Mouse (Mus musculus): Measurements from ENCODE around the gene Defb23. TPM values are rescaled to one million over a fixed set of nuclear protein-coding genes. Genes with fewer than 3 reads are reported as not detected.
"Not testable (repeated sequence)": the region's sequence is repeated elsewhere in the genome, so short reads cannot be mapped to it uniquely, and the experiment has no call there.

Defb23 gene
- polyA plus RNA-seq, 2 experiments from 2014 or later = not detected

DNA sequence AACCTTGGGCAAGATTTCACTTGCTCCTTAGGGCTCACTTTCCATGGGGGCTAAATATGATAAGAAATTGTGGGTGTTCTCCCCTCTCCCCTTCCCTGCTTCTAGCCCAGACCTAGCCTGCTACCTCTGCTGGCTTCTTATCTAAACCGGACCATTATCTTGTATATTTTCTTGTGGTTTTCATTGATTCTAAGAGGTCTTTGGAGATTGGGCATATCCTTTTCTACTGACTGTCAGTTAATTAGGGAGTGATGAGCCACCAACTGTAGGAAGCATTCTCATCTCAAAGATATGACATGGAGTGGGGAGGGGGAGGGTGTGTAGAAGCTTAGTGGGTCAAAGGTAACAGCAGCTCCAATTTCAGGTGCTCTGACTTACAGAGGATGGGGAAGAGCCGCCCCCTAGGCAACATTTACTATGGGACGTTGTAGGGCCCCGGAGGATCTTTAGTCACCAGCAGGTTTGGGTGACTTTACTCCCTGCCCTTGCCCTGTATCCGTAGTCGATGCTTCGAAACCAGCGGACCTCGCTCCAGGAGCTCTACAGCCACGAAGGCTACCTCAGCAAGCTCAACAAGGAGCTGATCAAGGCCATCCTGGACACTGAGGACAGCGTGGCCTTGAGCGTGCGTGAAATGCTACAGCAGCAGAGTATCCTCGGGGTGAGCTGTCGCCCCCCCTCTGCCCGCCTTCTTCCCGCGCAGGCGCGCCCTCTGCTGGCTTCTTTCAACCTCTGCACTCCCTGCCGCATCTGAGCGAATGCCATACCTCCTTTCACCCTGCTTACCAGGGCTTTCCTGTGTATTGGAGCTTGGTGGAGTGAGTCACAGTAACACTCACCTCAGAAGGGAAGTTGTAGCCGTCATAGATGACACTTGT is 27.2 kb downstream of the Defb23 start:
- peak; percentile 65 for ATAC-seq

DNA sequence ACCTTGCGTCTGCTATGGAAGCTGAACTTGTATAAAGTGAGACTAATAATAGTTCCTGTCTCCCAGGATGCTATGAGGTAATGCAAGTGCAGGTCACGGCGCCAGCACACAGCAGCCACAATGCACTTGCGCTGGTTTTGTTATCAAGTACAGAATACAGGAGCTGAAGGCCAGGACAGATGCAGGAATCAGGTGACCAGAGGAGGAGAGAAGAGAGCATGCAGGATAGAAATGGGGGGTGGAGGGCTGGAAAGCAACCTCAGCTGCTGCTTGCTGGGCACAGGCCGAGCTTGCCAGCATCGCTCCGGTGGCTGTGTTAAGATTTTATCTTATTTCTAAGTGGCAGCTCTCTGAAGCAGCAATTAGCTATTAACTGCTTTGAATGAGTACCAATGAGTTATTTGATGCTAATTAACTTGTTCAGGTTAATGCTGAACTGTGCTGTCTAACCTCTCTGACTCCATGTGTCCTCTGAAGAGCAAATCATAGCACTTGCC is 28.0 kb downstream of the Defb23 start:
- ATAC-seq = no peak

DNA sequence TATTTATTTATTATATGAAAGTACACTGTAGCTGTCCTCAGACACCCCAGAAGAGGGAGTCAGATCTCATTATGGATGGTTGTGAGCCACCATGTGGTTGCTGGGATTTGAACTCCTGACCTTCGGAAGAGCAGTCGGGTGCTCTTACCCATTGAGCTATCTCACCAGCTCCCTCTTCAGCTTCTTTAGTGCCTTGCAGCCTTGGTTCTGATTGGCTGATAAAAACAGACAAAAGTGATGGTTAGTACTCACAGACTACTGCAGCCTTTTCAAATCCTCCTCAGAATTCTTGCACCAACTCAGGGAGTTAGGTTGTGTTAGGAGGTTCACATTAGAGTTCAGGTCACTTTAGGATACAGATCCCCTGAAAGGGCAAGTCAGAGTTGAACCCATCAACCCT is 35.9 kb downstream of the Defb23 start:
- not testable (repeated sequence) for ATAC-seq

DNA sequence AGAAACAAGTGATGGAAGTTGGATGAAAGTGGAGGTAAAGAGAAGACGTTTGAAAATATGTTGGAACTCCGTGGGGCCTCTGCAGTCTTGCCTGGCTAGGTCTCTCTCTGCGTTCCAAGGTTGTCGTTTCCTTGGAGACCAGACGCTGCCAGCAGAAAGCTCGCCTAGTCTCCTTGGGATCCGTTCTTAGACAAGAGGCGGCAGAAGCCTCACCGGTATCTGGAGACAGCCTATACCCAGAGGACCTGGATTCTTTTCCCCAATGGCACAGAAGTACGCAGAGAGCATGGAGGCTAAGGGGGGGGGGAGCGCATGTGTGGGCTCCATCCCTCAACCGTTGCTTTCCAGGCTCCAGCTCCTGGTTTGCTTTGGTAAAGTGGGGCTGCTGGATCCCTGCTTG is 36.9 kb downstream of the Defb23 start:
- ATAC-seq = no peak

DNA sequence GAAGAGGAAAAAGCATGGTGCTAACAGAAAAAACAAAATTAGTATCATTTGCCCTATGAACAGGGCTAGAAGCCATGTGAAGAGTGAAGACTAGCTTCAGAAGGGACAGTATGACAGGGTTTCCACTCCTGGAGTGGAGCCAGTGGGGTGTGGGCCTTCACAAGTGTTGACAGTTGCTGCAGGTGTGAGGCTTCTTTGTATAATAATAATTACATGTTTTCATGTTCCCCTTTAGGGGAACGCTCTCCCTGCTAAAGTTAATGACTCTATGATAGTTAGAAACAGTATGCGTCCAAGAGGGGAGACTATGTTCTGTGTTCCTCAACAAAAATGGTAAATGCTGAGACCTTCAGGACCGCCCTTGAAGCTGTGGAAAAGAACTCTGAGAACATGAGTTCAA is 48.6 kb downstream of the Defb23 start:
- ATAC-seq = no peak

DNA sequence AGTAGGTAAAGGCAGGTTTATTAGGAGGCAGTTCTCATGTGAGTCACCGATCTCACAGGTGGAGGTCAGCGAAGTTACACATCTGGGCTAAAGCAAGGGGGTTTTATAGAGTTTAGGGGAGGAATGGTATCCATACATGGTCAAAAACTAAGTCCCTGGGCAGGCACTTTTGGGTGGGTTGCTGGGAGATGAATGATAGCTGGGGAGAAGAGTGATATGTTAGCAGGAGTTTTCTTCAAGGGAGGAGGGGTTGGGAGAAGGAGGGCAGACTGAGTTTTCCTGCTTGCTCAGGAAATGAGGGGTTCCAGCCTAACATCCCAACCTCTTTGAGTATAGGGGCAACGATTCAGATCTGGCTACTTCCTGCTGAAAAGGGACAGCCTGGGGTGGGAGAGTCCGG is 49.1 kb downstream of the Defb23 start, which contains the start of gene 6820408C15Rik:
TSS of gene 6820408C15Rik (plus strand) at position 301 of the 400 bp plus-strand sequence.
- ATAC-seq = no peak

DNA sequence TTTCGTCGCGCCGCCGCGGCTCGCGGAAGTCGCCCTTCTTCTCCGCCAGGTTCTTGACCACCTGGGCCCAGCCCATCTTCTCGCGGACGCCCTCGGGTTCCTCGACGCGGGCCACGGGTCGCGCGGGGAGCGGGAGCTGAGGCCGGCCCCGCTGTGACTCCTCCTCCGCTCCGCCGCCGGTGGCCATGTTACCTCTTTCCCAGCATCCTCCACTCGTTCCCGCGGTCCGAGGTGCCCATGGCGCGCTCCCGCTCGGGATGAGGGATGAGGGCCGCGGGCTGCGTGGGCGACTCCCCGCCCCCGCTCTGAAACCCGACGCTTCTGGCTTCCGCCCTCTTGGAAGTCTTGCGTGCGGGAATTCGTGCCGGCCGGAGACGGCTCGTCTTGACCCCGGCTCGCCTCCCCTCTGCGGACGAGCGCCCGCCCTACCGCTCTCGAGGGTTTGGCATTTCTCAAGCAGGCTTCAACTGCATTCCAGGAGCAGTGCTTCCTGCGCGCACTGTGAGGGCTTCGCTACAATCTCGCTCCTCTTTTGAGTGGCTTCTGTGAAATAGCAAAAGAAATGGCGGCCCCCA is 49.7 kb downstream of the Defb23 start, which contains the start of gene Zcchc3:
TSS of gene Zcchc3 (minus strand) at position 437 of the 575 bp plus-strand sequence.
- peak; percentile 71 for ATAC-seq

DNA sequence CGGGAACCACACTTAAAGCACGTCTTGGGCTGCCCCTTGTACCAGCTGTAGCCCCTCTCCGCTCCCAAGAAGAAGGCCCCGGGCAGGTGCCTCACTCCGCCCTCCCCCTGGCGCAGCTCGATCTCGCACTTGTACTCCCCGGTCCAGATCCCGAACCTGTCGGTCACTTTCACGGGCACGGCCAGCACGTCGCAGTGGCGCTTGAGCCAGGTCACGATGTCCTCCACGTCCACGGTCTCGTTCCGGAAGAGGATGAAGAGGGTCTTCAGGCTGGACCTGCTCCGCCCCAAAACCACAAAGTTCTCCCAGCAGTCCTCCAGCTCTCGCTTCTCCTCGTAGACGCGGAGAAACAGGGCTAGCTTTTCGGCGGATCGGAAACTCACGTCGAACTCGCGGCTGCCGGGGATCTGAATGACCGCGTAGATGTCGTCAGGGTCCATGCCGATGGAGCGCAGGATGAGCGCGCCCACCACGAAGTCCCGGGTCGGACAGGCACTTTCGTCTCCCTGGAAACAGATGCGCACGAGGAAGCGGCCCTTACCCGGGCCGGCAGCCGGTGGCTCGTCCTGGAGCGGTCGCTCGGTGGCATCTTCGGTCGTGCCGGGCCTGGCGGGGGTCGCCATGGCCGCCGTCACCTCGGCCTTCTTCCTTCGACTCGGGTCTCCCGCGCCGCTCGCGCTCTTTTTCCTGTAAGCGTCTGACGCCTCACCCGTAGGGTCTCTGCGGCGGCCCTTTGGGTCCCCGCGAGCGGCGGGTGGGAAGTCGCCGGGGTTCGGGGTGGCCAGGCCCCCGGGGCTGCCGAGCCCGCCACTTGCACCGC is 50.4 kb downstream of the Defb23 start:
- peak; percentile 32 for ATAC-seq

DNA sequence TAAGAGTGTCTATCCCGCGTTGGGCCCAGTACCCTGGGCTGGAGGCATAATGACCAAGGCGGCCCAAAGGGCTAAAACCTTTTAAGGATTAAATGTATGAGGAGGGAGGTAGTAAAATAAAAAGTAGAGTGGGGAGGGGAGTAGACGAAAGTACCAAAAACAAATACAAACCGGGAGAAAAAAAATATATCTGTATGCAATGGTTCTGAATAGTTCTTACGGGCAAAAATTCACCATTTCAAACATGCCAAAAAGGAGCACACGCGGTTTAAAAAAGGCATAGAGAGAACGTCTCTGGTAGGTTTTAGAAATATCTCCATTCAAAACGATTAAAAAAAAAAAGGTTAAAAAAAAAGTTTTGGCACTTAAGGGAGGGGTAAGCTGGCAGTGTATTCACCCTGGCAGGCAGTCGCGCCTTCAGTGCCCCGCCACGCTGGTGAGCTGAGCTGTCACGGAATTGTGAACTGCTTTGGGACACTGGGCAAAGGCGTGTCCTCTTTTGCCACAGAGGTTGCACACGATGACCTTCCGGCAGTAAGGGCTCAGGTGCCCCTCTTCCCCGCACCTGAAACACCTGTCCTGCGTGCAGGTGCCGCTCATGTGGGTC is 51.2 kb downstream of the Defb23 start:
- ATAC-seq = no peak

DNA sequence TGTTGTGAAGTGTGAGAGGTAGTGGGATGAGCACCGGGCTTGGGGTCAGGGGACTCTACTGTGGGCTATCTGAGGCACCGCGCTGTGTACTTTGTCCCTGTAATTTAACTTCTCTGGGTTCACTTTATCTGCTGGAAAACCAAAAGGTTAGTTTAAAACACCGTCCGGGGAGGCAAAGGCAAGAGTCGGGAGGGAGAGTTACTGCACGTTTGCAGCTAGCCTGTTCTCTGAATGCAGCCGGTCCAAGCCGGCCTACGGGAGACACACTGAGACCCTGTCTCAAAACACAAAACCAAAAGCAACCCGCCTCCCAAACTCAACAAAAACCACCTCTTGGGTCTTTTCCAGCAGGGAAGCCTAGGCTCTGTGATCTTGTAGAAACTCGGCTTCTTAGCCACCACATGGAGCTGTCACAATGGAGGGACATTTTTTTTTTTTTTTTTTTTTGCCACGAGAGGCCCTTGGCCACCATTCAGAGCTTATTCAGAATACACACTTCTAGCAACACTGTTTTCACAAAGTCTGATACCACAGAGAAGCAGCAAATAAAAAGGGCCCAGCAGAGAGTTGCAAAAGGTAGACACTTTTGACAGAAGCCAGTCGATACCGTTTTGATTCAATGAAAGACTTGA is 51.8 kb downstream of the Defb23 start:
- no peak for ATAC-seq

DNA sequence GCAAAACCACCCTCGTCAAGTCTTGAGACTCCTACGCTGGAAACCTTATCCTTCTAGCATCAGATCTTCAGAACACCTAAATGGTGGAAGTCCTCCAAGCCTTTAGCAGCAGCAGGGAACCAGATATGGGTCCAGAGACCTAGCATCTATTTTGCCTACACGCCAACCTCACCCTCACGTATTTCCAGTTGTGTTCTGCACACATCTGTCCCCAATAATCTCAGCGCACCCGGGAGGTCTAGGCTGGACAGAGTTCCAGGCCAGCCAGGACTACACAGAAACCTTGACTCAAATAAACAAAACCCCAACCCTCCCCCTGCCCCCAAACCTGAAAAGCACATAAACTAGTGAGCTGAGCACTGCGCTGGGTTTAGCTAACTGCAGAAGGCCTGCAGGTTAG is 52.9 kb downstream of the Defb23 start:
- no peak for ATAC-seq

DNA sequence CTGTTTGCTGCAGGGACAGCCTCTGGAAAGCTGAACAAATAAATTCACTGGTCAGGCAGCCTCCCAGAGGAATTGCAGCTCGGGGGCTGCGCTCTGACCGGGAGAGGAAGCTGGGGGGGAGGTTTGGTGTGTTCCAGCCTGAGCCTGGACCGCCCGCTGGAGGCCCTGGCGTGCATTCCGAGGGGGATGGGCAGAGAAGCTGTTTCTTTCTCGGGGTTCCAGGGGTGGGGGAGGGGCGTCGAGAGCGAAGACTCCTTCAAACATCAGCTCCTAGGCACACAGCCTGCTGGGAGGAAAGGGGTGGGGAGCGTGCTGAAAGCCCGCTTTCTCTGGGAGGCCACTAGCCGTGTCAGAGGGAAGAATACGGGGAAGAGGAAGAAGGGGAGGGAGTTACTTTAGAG is 53.4 kb downstream of the Defb23 start:
- ATAC-seq = no peak

DNA sequence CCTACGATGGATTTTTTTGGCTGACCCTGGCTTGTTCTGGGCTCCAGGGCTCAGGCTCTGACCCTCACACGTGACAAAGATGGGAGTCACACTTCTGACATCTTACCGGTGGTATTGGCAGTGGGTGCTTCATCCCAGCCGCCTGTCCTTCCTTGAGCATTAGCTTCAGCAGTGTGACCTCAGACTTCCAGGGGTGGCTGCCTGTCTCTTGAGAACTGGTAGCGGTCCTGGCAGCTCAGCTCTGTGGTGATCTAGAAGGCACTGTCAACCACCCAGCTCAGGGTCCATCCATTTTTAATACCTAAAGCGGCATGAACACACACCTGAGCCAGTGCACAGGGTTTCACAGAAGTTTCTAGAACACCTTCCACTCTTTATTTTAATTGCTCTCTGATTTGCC is 54.6 kb downstream of the Defb23 start:
- ATAC-seq = no peak

Other genes starting within 250 kb of the Defb23 start
- gene Csnk2a1, start 237.8 kb downstream of the Defb23 start, polyA plus RNA-seq (2017; shearing (Covaris generic)) = 10 to 100 TPM; 68.0 to 91.6 TPM
- gene Tbc1d20, start 170.8 kb downstream of the Defb23 start, polyA plus RNA-seq (2017; shearing (Covaris generic)) = 10 to 100 TPM; 14.9 to 18.3 TPM
- 10 to 100 TPM; 65.1 to 86.1 TPM for gene Rbck1, start 132.0 kb downstream of the Defb23 start, polyA plus RNA-seq (2017; shearing (Covaris generic))
- 1 to 10 TPM; 3.4 to 5.1 TPM for gene Trib3, start 120.6 kb downstream of the Defb23 start, polyA plus RNA-seq (2017; shearing (Covaris generic))
- not detected for gene Nrsn2, start 88.0 kb downstream of the Defb23 start, polyA plus RNA-seq (2017; shearing (Covaris generic))
- under 1 TPM; 0.30 to 0.33 TPM for gene Sox12, start 66.6 kb downstream of the Defb23 start, polyA plus RNA-seq (2017; shearing (Covaris generic))
- gene Zcchc3, start 49.6 kb downstream of the Defb23 start, polyA plus RNA-seq (2017; shearing (Covaris generic)) = under 1 TPM; 0.70 to 0.74 TPM
- gene 6820408C15Rik, start 49.0 kb downstream of the Defb23 start, polyA plus RNA-seq (2017; shearing (Covaris generic)) = not detected
- not detected for gene Defb20, start 12.4 kb upstream of the Defb23 start, polyA plus RNA-seq (2017; shearing (Covaris generic))
- not detected for gene Defb22, start 25.5 kb upstream of the Defb23 start, polyA plus RNA-seq (2017; shearing (Covaris generic))
- not detected for gene Defb26, start 47.1 kb upstream of the Defb23 start, polyA plus RNA-seq (2017; shearing (Covaris generic))
- not detected for gene Defb28, start 53.6 kb upstream of the Defb23 start, polyA plus RNA-seq (2017; shearing (Covaris generic))
- gene Defb29, start 75.5 kb upstream of the Defb23 start, polyA plus RNA-seq (2017; shearing (Covaris generic)) = not detected
- gene Gm17416, start 104.7 kb upstream of the Defb23 start, polyA plus RNA-seq (2017; shearing (Covaris generic)) = not detected
- gene Defb21, start 108.1 kb upstream of the Defb23 start, polyA plus RNA-seq (2017; shearing (Covaris generic)) = not detected
- gene Defb19, start 115.7 kb upstream of the Defb23 start, polyA plus RNA-seq (2017; shearing (Covaris generic)) = not detected
- gene Defb45, start 134.8 kb upstream of the Defb23 start, polyA plus RNA-seq (2017; shearing (Covaris generic)) = not detected
- gene Defb36, start 139.7 kb upstream of the Defb23 start, polyA plus RNA-seq (2017; shearing (Covaris generic)) = not detected
- gene Defb25, start 158.4 kb upstream of the Defb23 start, polyA plus RNA-seq (2017; shearing (Covaris generic)) = not detected
- not detected for gene Rem1, start 162.3 kb upstream of the Defb23 start, polyA plus RNA-seq (2017; shearing (Covaris generic))
- 10 to 100 TPM; 72.7 to 82.3 TPM for gene H13, start 204.8 kb upstream of the Defb23 start, polyA plus RNA-seq (2017; shearing (Covaris generic))
- 1 to 10 TPM; 2.1 to 2.5 TPM for gene Mcts2, start 222.4 kb upstream of the Defb23 start, polyA plus RNA-seq (2017; shearing (Covaris generic))

Measured in activated CD4-positive, CD25-positive, alpha-beta regulatory T cell, adult 4 months (primary cell).